Mouse (Mus musculus) splenic B cell, adult 2 months (primary cell): ENCODE measurements around the gene Tshz3.

ENCODE experiments used
- DNase-seq: peaks from one replicate; pipeline ENCODE4 v3.0.0-alpha.2; 2011; ENCODE audit warnings: low read depth, low spot score
- H3K27me3 ChIP-seq: 2 replicates; pipeline ENCODE4 v1.6.1; 2012; ENCODE audit warnings: mild to moderate bottlenecking, low read length, moderate library complexity, mixed read lengths; ENCODE audit not compliant: control insufficient read depth, poor library complexity, insufficient read depth, severe bottlenecking
- H3K36me3 ChIP-seq: 2 replicates; pipeline ENCODE4 v1.6.1; 2012; ENCODE audit warnings: mild to moderate bottlenecking, low read length, moderate library complexity, mixed read lengths; ENCODE audit not compliant: control insufficient read depth, poor library complexity, insufficient read depth, severe bottlenecking

Tshz3 gene

GRCm38 (mm10) chr7:36709239-36709638, 11.3 kb downstream of the Tshz3 start:
- no peaks in the 10 kb centered on the region for H3K27me3 ChIP-seq
- no peaks in the 10 kb centered on the region for H3K36me3 ChIP-seq
- no peak for DNase-seq

GRCm38 (mm10) chr7:36709974-36710373, 12.1 kb downstream of the Tshz3 start:
- Histone ChIP-seq H3K27me3 (no peaks in the 10 kb centered on the region), H3K36me3 (no peaks in the 10 kb centered on the region)
- no peak for DNase-seq

- DNase-seq: no peak
- H3K36me3 ChIP-seq: no peaks in the 10 kb centered on the region
- no peaks in the 10 kb centered on the region for H3K27me3 ChIP-seq
Measured at GRCm38 (mm10) chr7:36710387-36710786, 12.5 kb downstream of the Tshz3 start.

GRCm38 (mm10) chr7:36711766-36712165, 13.8 kb downstream of the Tshz3 start:
- no peaks in the 10 kb centered on the region for H3K36me3 ChIP-seq
- no peak for DNase-seq
- no peaks in the 10 kb centered on the region for H3K27me3 ChIP-seq

- H3K27me3 ChIP-seq: no peaks in the 10 kb centered on the region; the same call in 1 of the 2 replicates
- no peak for DNase-seq
- no peaks in the 10 kb centered on the region for H3K36me3 ChIP-seq
Measured at GRCm38 (mm10) chr7:36714323-36714722, 16.4 kb downstream of the Tshz3 start.

GRCm38 (mm10) chr7:36717192-36717591, 19.3 kb downstream of the Tshz3 start:
- Histone ChIP-seq H3K27me3 (no peaks in the 10 kb centered on the region; the same call in 1 of the 2 replicates), H3K36me3 (no peaks in the 10 kb centered on the region)
- DNase-seq: no peak

DNA sequence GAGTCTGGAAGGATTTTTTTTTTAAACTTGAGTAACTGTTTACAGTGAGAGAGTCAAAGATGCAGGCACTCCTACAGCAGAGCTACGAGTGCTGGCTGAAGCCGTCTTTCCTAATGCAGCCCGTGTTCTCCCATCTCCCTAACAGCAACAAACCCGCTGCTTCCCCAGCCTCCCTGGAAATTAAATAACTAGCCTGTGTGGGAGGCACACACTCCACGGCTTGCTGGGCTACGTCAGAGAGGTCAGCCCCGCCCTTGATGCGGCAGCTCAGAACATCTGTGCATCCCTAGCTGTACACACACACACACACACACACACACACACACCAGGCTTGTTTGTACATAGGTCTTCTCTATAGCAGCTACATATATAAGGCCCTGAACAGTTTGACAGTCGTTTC, 22.9 kb downstream of the Tshz3 start:
- no peaks in the 10 kb centered on the region for H3K36me3 ChIP-seq
- H3K27me3 ChIP-seq: no peaks in the 10 kb centered on the region; the same call in 1 of the 2 replicates
- DNase-seq: no peak

DNA sequence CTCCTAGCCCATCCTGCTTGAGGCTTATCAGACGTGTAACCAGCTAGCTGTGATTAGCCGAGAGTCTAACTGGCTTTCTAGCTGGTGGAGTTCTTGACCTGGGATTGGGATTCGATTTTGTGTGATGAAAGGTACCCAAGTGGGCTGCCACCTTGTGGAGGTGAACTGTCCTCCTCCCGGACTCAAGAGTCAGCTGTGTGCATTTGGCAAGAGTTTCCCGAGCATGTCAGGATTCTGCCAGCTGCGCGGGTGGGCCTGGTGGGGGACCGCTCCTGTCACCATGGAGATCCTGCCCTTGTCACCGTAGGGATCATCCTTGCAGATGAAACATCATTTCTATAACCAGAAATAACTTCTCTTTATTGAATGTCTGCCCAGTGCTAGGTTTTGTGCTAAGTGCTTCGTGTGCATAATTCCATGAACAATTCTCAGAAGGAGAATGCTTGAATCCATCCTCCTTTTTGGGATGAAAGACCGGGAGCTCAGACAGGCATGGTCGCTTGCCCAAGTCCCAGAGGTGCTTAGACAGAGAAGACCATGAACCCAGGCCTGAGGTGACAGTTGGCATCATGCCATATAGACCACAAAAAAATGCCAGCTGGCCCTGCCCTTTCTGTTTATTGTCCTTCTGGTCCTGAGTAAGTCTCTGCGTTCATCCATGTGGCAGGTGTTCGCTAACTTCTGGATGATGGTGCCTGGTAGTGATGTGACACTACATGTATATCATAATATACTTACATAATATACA, 38.6 kb downstream of the Tshz3 start:
- no peaks in the 10 kb centered on the region for H3K36me3 ChIP-seq

DNA sequence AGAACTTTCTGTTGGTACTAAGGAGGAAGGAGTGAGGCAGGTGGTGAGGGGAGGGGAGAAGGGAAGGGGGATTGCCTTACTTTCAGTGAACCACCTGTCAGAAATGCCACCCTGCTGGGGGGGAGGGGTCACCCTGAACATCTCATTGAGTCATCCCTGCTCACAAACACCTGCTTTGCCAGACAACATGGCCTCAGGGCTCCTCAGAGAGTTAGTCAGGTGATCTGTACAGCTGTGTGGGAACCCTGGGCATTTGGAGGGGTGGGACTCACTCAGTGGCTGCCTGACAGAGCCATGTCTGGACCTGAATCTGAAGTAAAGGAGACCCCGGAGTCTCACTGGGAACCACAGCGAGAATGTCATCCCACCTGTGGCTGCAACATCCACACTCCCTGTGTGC, 53.6 kb downstream of the Tshz3 start:
- no peak for DNase-seq
- Histone ChIP-seq H3K36me3 (no peaks in the 10 kb centered on the region), H3K27me3 (no peaks in the 10 kb centered on the region)

More for the DNA sequence above, 38.6 kb downstream of the Tshz3 start:
- H3K27me3 ChIP-seq: no peaks in the 10 kb centered on the region
- DNase-seq: no peak

GRCm38 (mm10) chr7:36767501-36768092, 69.7 kb downstream of the Tshz3 start:
- DNase-seq: no peak

DNA sequence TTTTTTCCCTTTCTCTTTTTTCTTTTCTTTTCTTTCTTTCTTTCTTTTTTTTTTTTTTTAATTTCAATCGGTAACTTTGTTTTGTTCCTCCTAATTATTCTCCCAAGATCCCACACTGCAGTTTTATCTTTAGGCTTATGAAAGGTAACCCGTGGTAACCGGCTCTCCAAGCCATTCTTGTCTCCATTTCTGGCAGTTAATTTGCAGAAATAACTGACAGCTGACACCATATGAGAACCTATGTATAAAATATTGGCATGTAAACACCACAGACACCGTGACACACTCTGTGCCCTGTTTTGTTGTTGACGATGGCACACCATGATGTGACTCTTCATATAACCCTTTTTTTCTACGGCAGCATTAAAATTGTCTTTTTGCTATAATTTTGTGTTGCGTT, 75.2 kb downstream of the Tshz3 start:
- Histone ChIP-seq H3K27me3 (no peaks in the 10 kb centered on the region), H3K36me3 (no peaks in the 10 kb centered on the region)
- DNase-seq: no peak

More at GRCm38 (mm10) chr7:36767501-36768092, 69.7 kb downstream of the Tshz3 start:
- Histone ChIP-seq H3K36me3 (no peaks in the 10 kb centered on the region), H3K27me3 (no peaks in the 10 kb centered on the region)

- Histone ChIP-seq H3K27me3 (no peaks in the 10 kb centered on the region), H3K36me3 (no peaks in the 10 kb centered on the region)
- DNase-seq: no peak
Measured at GRCm38 (mm10) chr7:36776956-36777355, 79.0 kb downstream of the Tshz3 start.

DNA sequence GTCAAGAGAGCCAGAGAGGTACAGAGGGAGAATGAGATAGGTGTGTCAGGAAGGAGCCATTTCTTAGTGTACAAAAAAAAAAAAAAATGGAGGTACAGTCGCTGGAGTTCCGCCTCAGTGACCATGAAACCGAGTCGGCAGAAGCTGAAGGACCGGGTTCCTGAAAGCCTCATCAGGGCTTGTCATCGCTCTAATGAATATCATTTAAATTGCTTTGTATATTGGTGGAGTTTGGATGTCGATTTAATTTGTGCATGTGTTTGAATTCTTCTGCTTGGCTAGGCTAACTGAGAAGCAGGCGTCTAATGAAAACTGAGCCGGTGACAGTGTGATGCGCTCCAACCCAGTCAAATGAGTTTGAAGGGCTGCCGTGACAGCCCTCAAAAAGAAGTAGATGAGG, 80.5 kb downstream of the Tshz3 start:
- DNase-seq: no peak
- no peaks in the 10 kb centered on the region for H3K36me3 ChIP-seq
- no peaks in the 10 kb centered on the region for H3K27me3 ChIP-seq

- no peak for DNase-seq
- H3K36me3 ChIP-seq: no peaks in the 10 kb centered on the region
- no peaks in the 10 kb centered on the region for H3K27me3 ChIP-seq
Measured at GRCm38 (mm10) chr7:36784243-36784773, 86.4 kb downstream of the Tshz3 start.

DNA sequence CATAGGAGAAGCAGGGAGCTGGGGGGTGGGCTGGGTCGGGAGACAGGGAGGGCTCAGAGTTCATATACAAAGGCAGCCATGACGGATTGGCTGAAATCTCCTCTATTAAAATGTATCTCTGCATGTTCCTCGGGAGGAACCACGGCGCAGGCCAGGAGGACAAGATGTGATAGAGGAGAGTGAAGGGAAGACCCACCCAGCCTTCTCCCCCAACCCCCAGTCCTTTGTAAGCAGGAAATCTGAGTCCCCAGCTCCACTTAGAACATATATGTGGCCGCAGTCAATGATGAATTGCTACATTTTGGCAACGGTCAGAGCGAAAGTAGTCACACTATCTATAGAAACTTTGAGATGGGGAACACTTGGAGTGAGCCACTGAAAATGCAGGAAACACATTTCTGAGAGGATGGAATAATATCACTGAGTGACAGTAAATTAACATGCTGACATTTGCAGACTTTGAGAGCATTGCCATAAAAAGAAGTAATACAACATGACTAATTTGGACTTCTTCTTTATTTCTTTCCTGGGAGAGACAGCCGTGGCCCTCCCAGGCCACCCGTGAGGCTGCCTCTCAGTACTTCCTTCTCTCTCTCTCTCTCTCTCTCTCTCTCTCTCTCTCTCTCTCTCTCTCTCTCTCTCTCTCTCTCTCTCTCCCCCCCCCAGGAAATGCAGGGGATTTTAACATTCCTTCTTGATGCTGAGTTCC, 88.9 kb downstream of the Tshz3 start:
- H3K27me3 ChIP-seq: no peaks in the 10 kb centered on the region
- no peak for DNase-seq
- no peaks in the 10 kb centered on the region for H3K36me3 ChIP-seq
